ENCODE assay signal across 14 mouse cellular contexts in the genomic region with DNA sequence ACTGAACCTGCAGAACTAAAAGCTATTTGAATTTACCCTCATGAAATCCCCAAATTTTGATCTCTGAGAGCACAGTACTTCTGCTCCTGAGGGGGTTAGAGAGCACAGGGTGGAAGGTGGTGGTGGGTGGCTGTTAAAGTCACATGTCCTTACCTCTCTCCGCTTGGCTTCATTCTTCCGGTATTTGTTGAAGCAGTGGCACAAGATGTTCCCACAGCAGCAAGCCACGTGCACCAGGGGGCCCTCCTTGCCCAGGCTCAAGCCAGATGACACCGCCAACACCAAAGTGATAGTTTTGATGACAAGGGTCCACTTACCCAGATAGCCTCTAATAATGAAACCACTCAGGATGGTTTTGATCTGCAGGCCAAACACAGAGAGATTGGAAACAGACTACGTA.
"Had no signal": no experiment of that assay in that cellular context is flagged by ENCODE, and none has a peak within 500 bp of the region (broad histone marks: within the 10 kb centered on the region; RNA-seq: fewer than 3 reads in every experiment).

No protein-coding gene starts in this region.

- H3K9me3 ChIP-seq: limb, embryonic 15.5 days; liver, embryonic 12.5 days; lung, embryonic 15.5 days; midbrain, embryonic 10.5 days; neural tube, embryonic 15.5 days had no signal

- H3K27ac ChIP-seq: kidney, postnatal 0 days; limb, embryonic 15.5 days; liver, embryonic 12.5 days; lung, embryonic 15.5 days; midbrain, embryonic 10.5 days; neural tube, embryonic 15.5 days had no signal

- H3K9ac ChIP-seq: limb, embryonic 15.5 days; liver, embryonic 12.5 days; lung, embryonic 15.5 days; neural tube, embryonic 15.5 days had no signal

- H3K4me1 ChIP-seq: liver, embryonic 12.5 days; lung, embryonic 15.5 days; midbrain, embryonic 10.5 days; neural tube, embryonic 15.5 days had no signal

- H3K27me3 ChIP-seq: limb, embryonic 15.5 days; liver, embryonic 12.5 days; lung, embryonic 15.5 days; neural tube, embryonic 15.5 days had no signal

- H3K36me3 ChIP-seq: lung, embryonic 15.5 days had no signal

- H3K4me3 ChIP-seq: limb, embryonic 15.5 days; liver, embryonic 12.5 days; lung, embryonic 15.5 days; midbrain, embryonic 10.5 days; myocyte; neural tube, embryonic 15.5 days had no signal

- H3K4me2 ChIP-seq: limb, embryonic 15.5 days; liver, embryonic 12.5 days; lung, embryonic 15.5 days; neural tube, embryonic 15.5 days had no signal

- ATAC-seq: liver, embryonic 12.5 days had no signal

- DNase-seq: kidney, adult 9 months; kidney, postnatal 36 days; layer of hippocampus, adult 9-11 months; layer of hippocampus, postnatal 36 days; lung, postnatal 4 days; midbrain, embryonic 14.5 days; thymus, postnatal 36 days had no signal
